Mouse (Mus musculus) small intestine, adult 2 months (tissue): ENCODE measurements around the gene Crip2. TPM values are rescaled to one million over a fixed set of nuclear protein-coding genes. Genes with fewer than 3 reads are reported as not detected.

Experiments used
- H3K27ac ChIP-seq: fragments of 200-500 bp; 2 replicates; pipeline ENCODE4 v1.5.1; 2012; ENCODE audit warnings: low read depth, low read length, control low read depth, inconsistent platforms; ENCODE audit not compliant: insufficient read depth
- H3K27me3 ChIP-seq: fragments of 200-500 bp; 2 replicates; pipeline ENCODE4 v1.6.1; 2012; ENCODE audit warnings: mild to moderate bottlenecking, moderate library complexity, low read length, inconsistent platforms; ENCODE audit not compliant: control insufficient read depth, insufficient read depth
- H3K36me3 ChIP-seq: fragments of 200-500 bp; 2 replicates; pipeline ENCODE4 v1.6.1; 2012; ENCODE audit warnings: mild to moderate bottlenecking, low read length, control low read depth, inconsistent platforms; ENCODE audit not compliant: control insufficient read depth, insufficient read depth
- H3K4me1 ChIP-seq: fragments of 200-500 bp; 2 replicates; pipeline ENCODE4 v1.6.1; 2012; ENCODE audit warnings: low read length, inconsistent platforms, mixed read lengths; ENCODE audit not compliant: control insufficient read depth, insufficient read depth, insufficient read length
- H3K4me3 ChIP-seq: fragments of 200-500 bp; 2 replicates; pipeline ENCODE4 v1.5.1; 2012; ENCODE audit warnings: low read depth, mild to moderate bottlenecking, control low read depth, inconsistent platforms, low read length, moderate library complexity
- CTCF ChIP-seq: fragments of 200-500 bp; IDR thresholded peaks from 2 replicates; pipeline ENCODE4 v1.5.1; 2012; ENCODE audit warnings: low read depth, mild to moderate bottlenecking, control low read depth, inconsistent platforms, low read length, moderate library complexity, mixed read lengths; ENCODE audit not compliant: insufficient replicate concordance, insufficient read length; ENCODE audit errors: extremely low read depth
- POLR2A ChIP-seq: fragments of 200-500 bp; IDR thresholded peaks from 2 replicates; pipeline ENCODE4 v1.6.1; 2012; ENCODE audit warnings: low read depth, mild to moderate bottlenecking, control low read depth, inconsistent platforms, low read length, moderate library complexity
- WGBS: fragments of 180-500 bp; shearing (Covaris S2); methylation state at CpG from one replicate; pipeline ENCODE4 v1.1.7; 2018; 5-methylcytosine and 5-hydroxymethylcytosine counted together
- polyA plus RNA-seq: library from polyadenylated mRNA; depleted of rRNA; stranded (reverse); fragments of >200 nt; gene quantifications from 2 replicates; pipeline ENCODE4 v1.2.3, GENCODE M21; 2012

Crip2 gene
- polyA plus RNA-seq, 1 experiment = 86.3 TPM

- Histone ChIP-seq H3K27ac (peak overlapping the region; percentile 99), H3K27me3 (no peaks in the 10 kb centered on the region), H3K4me3 (peak overlapping the region; percentile 16), H3K36me3 (peaks cover 13% of the 10 kb centered on the region), H3K4me1 (peaks cover 55% of the 10 kb centered on the region)
- TF ChIP-seq POLR2A = no peak
- TF ChIP-seq CTCF = no peak
- 60% methylated on average over 3 of the region's 3 CpGs for WGBS
Measured at GRCm38 (mm10) chr12:113149896-113150295, 9.9 kb downstream of the Crip2 start.

- H3K27ac ChIP-seq = peak overlapping the region; percentile 99
Measured at GRCm38 (mm10) chr12:113150591-113150990, 10.6 kb downstream of the Crip2 start.

GRCm38 (mm10) chr12:113151046-113151445 lies 11.0 kb downstream of the Crip2 start:
- peaks cover 56% of the 10 kb centered on the region for H3K4me1 ChIP-seq
- TF ChIP-seq CTCF (no peak), POLR2A (no peak; the same call in 1 of the 2 replicates)
- 19% methylated on average over 8 of the region's 8 CpGs for WGBS
- peaks cover 13% of the 10 kb centered on the region for H3K36me3 ChIP-seq
- peak overlapping the region; percentile 99 for H3K27ac ChIP-seq
- H3K4me3 ChIP-seq = peak overlapping the region; percentile 80
- no peaks in the 10 kb centered on the region for H3K27me3 ChIP-seq

More at GRCm38 (mm10) chr12:113150591-113150990, 10.6 kb downstream of the Crip2 start:
- Histone ChIP-seq H3K4me3 (peak overlapping the region; percentile 80; the same call in 1 of the 2 replicates), H3K36me3 (peaks cover 13% of the 10 kb centered on the region), H3K4me1 (peaks cover 56% of the 10 kb centered on the region), H3K27me3 (no peaks in the 10 kb centered on the region)
- 37% methylated on average over 4 of the region's 4 CpGs for WGBS
- 0 out of 2 replicates have a peak, but pooled peaks have one; percentile 32 for TF ChIP-seq POLR2A
- TF ChIP-seq CTCF = no peak

GRCm38 (mm10) chr12:113151661-113152271 lies 11.7 kb downstream of the Crip2 start:
- peak; percentile 91; the same call in 1 of the 2 replicates for TF ChIP-seq POLR2A
- TF ChIP-seq CTCF = no peak

GRCm38 (mm10) chr12:113152272-113152661 lies 12.2 kb downstream of the Crip2 start:
- H3K36me3 ChIP-seq = peaks cover 13% of the 10 kb centered on the region
- peaks cover 45% of the 10 kb centered on the region for H3K4me1 ChIP-seq
- H3K27me3 ChIP-seq = no peaks in the 10 kb centered on the region
- TF ChIP-seq CTCF (no peak), POLR2A (peak; percentile 13)
- peak overlapping the region; percentile 96 for H3K27ac ChIP-seq
- 3% methylated on average over 19 of the region's 19 CpGs for WGBS
- peak overlapping the region; percentile 80 for H3K4me3 ChIP-seq

More at GRCm38 (mm10) chr12:113151661-113152271, 11.7 kb downstream of the Crip2 start:
- peaks cover 13% of the 10 kb centered on the region for H3K36me3 ChIP-seq
- H3K4me1 ChIP-seq = peaks cover 50% of the 10 kb centered on the region
- WGBS = under 1% methylated on average over 36 of the region's 36 CpGs
- H3K27me3 ChIP-seq = no peaks in the 10 kb centered on the region
- peak overlapping the region; percentile 99 for H3K27ac ChIP-seq
- peak overlapping the region; percentile 80 for H3K4me3 ChIP-seq

- WGBS = 60% methylated on average over 6 of the region's 6 CpGs
- peak overlapping the region; percentile 80 for H3K4me3 ChIP-seq
- peak overlapping the region; percentile 96 for H3K27ac ChIP-seq
- no peaks in the 10 kb centered on the region for H3K27me3 ChIP-seq
- H3K36me3 ChIP-seq = peaks cover 13% of the 10 kb centered on the region
- TF ChIP-seq POLR2A = no peak
- TF ChIP-seq CTCF = no peak
- H3K4me1 ChIP-seq = peaks cover 38% of the 10 kb centered on the region
Measured at GRCm38 (mm10) chr12:113152991-113153525, 13.0 kb downstream of the Crip2 start.

GRCm38 (mm10) chr12:113153971-113154370 lies 13.9 kb downstream of the Crip2 start:
- TF ChIP-seq POLR2A (no peak), CTCF (no peak)
- 81% methylated on average over 7 of the region's 7 CpGs for WGBS
- H3K36me3 ChIP-seq = peaks cover 13% of the 10 kb centered on the region
- H3K27me3 ChIP-seq = no peaks in the 10 kb centered on the region
- peaks cover 32% of the 10 kb centered on the region for H3K4me1 ChIP-seq
- peak overlapping the region; percentile 80 for H3K4me3 ChIP-seq
- peak overlapping the region; percentile 96 for H3K27ac ChIP-seq

- Histone ChIP-seq H3K27ac (peak overlapping the region; percentile 96), H3K27me3 (no peaks in the 10 kb centered on the region), H3K36me3 (peaks cover 13% of the 10 kb centered on the region), H3K4me3 (peak overlapping the region; percentile 61), H3K4me1 (peaks cover 25% of the 10 kb centered on the region)
- TF ChIP-seq POLR2A = no peak
- no peak for TF ChIP-seq CTCF
- 44% methylated on average over 6 of the region's 6 CpGs for WGBS
Measured at GRCm38 (mm10) chr12:113154747-113155075, 14.7 kb downstream of the Crip2 start.
